Mouse (Mus musculus) brain, embryonic 14.5 days (tissue): ENCODE measurements around the gene Rbfox3. TPM values are rescaled to one million over a fixed set of nuclear protein-coding genes. Genes with fewer than 3 reads are reported as not detected.
A peak's percentile ranks its signal among the peaks of the same experiment; 100 is the strongest.

Experiments
- DNase-seq: peaks from one replicate; pipeline ENCODE4 v3.0.0-alpha.2; 2011; ENCODE audit warnings: low read depth
- CTCF ChIP-seq: fragments of 200-500 bp; IDR thresholded peaks from 2 replicates; pipeline ENCODE4 v1.5.1; 2012; ENCODE audit warnings: inconsistent platforms, mild to moderate bottlenecking, moderate library complexity, borderline replicate concordance; ENCODE audit not compliant: insufficient read depth, insufficient read length; ENCODE audit errors: extremely low read depth
- POLR2A ChIP-seq: fragments of 200-500 bp; IDR thresholded peaks from 2 replicates; pipeline ENCODE4 v1.6.1; 2012; ENCODE audit warnings: mild to moderate bottlenecking, inconsistent platforms, borderline replicate concordance; ENCODE audit not compliant: poor library complexity, insufficient read depth, insufficient read length, severe bottlenecking; ENCODE audit errors: extremely low read depth
- polyA plus RNA-seq: library from polyadenylated mRNA; depleted of rRNA; stranded (reverse); fragments of >200 nt; gene quantifications from 2 replicates; pipeline ENCODE4 v1.2.3, GENCODE M21; 2012

Rbfox3 gene
- polyA plus RNA-seq, 1 experiment, result 37.6 TPM

DNA sequence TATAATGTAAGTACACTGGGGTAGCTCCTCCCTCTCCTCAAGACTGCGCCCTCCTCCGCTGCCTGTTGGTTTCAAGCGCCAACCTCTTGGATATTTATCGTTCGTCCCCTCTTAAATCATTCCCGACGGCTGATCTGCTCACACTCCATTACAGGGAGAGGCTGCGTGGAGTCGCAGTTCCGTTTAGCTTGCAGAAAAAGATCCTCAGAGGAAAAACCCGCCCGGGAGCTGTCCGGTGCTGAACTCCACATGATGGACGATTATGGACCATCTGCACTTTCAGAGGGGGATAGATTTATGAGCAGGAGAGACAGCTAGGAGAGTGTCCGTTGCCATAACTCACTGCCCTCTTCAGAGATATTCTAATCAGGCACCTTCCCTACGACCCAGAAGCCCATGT, 226.0 kb downstream of the Rbfox3 start:
- no peak for TF ChIP-seq CTCF
- TF ChIP-seq POLR2A, result no peak
- DNase-seq, result peak; percentile 38

DNA sequence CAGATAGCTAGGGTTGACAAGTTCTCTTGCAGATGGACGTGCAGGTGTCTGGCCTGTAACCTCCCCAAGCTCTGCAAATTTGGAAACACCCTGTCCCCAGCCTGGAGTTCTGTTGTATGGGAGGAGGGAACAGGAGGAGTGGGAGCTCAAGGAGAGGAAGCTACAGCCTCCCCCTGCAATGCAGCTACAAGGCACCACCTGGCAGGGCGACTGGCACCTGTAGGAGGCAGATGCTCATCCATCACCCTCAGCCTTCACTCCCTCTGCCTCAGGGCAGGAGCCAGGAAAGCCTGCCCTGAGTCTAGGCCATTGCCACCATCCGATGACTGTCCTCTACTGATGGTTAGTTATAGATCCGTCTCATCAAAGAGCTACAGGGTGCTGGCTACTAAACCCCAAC, 226.7 kb downstream of the Rbfox3 start:
- TF ChIP-seq POLR2A (no peak), CTCF (no peak)
- no peak for DNase-seq

DNA sequence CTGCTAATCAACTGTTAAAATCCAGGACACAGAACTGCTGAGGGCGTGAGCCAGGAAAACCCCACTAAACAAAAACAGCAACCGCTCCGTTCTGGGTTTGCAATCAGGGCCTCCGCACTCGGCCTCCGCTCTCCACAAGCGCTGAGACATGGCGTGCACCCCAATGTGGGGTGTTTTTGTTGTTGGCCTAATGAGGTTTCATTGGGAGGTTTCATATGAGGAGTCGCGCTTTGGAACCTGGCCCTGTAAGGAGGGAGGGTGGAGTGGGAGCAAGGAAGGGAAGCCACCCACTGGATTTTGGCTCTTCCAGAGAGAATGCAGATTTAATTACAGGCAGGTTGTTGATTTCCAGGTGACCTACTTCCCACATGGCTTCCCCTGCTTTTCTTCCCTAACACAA, 230.7 kb downstream of the Rbfox3 start:
- TF ChIP-seq POLR2A, result no peak
- TF ChIP-seq CTCF, result no peak
- no peak for DNase-seq

DNA sequence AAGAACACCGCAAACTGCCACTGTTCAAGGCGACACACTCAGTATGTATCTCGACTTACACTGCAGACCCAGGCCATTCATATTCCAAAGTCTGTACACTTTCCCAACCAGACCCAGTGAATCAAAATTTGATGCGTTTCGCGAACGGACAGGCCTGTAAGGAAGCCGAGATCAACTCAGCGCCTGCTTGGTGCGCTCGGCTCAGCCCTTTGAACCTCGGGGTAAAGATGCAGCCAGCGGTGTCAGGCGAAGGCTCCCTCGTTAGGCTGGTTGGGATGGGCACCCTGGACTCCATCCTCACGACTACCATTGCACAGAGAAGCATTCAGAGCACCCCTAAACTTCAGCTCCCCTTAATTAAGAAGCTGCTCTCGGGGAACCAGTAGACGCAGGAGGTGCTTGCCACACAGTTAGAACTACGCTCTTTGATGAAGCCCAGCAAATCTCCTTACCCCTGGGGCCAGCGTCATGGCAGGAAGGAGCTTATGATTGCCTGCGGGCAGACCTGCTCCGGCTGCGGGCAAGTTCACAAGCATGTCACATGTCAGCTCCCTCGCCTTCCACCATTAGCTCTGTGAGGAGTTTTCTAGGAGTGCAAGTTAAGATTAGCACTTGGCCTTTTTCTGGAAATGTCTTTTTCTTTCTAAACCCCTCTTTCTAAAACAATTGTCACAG, 231.5 kb downstream of the Rbfox3 start:
- TF ChIP-seq POLR2A (no peak), CTCF (no peak)
- DNase-seq, result peak; percentile 61

DNA sequence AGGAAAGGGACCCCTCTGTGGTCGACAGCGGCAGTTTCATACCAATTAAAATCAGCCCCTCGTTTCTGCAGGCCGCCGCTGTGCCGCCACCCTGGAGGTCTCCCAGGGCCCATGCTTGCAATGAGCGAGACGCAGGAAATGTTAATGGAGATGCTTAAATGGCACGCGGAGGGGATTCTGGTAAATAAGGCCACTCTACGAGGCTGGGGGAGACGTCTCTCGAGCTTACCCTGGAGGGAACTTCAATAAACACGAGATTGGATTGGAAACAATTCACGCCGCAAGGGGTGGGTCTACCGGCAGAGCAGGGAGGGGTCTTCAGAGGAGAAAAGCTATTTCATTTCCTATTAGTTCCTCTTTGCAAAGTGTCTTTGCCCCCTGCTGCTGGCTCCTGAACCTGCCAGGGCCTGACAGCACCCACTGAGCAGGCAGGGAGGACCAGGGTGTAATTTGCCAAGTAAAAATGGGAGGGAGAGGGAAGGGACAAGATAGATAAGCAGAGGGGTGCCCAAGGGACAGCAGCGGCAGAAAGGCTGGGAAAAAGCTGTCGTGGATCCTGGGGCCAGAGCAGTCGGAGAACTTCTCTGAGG, 232.8 kb downstream of the Rbfox3 start:
- DNase-seq, result peak; percentile 66
- TF ChIP-seq CTCF (no peak), POLR2A (no peak)

DNA sequence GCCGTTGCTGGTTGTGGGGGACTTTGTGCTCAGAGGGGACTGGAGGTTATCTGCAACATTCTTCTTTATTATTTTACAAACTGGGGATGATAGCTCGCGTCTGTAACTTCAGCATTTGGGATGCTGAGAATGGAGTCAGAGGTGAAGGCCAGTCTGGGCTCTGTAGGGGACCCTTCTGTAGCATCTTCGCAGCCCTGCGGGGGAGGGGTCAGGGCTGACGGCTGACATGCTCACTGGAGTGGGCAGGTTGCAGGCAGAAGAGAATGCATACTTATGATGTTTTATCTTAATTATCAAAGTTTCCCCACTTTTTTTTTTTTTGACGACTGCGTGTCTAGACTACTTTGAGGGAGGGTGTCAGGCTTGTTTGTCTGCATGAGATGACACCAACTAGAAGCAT, 234.1 kb downstream of the Rbfox3 start:
- TF ChIP-seq CTCF (no peak), POLR2A (no peak)
- no peak for DNase-seq

DNA sequence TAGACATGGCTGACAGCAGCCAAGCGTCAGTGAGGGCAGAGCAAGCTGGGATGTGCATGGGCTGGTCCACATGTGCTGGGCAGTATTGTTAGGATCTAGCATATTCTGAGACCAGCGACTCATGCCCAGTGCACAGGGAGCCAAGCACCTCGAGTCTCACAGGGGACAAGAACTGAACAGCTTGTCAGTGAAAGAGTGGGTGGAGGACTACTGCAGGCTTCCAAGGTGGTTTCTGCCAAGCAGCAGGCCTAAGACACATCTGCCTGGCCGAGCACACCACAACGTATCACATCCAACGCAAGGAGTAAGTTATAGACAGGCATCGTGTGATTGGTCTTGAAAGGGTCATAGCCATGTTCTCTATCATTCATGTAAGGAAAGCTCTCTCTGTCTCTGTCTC, 235.0 kb downstream of the Rbfox3 start:
- no peak for DNase-seq
- no peak for TF ChIP-seq POLR2A
- no peak for TF ChIP-seq CTCF

DNA sequence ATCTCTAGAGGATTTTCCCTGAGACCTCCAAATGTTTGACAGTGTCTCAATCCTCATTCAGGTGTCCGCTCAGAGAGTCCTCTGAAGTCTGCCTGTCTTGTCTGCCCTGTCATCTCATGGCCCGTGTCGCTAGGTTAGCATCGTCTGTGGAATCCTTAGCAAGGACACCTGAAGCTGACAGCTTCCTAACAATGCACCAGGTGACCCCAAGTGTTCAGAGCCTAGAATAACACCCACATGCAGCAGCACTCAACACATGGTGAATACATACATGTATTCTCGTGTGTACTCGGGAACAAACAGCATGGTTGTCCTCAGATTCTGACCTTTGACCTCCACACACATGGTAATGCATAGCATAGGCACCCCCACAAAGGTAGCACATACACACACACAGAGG, 239.4 kb downstream of the Rbfox3 start:
- no peak for DNase-seq
- TF ChIP-seq CTCF (peak; percentile 8; the same call in 1 of the 2 replicates), POLR2A (no peak)

DNA sequence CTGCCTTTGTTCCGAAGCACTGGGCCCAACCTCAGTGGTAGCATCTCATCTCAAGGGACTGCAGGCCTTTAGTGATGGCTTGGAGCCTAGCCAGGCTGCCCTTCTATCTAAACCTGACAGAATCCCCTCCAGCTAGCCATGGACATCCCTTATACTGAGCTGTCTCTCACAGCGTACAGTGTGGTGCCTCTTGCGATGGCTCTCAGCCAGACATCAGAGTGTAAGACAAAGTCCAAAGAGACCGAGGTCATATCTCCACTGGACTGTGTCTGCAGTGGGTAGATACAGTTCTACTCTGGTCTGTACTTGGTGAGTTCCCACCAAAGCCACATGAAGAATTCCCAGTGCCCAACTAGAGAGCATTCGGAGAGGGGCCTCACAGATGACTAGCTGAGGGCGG, 240.2 kb downstream of the Rbfox3 start:
- TF ChIP-seq POLR2A, result no peak
- TF ChIP-seq CTCF, result no peak

DNA sequence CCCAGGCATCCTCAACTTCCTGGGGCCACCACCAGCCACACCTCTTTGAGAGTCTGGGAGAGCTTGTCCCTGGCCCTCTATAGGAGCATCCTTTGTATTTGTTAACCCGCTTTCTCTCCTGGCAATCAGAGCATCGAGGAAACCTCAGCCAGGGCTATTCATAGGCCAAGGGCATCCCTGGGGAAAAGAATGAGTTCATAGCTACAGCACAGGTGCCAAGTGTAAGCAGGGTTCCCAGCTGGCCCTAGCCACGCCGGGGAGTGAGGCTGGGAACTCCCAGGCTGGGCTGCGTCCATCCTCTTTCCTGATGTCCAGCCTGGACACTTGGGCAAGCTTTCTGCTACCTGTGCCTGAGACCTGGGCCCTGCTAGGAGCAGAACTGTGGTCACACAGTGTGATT, 241.6 kb downstream of the Rbfox3 start:
- no peak for TF ChIP-seq CTCF
- TF ChIP-seq POLR2A, result no peak
- peak; percentile 49 for DNase-seq

More for the DNA sequence above, 240.2 kb downstream of the Rbfox3 start:
- no peak for DNase-seq

DNA sequence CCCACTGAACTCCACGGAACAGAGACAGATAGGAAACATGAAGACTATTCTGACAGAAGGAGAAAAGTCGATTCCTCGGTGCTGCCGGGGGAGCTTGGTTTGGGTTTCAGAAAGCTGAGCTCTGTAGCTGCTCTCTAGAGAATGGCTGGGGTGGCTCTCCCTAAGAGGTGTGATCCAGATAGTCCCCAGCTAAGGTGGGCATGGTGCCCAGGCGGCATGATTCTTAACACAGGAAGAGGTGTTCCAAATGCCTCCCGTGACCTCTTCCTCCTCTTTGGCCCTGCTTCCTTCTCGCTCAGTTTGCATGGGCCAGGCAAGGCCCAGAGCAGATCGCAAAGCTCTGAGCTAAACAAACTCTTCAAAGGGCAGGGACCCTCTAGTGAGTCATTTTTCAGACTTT, 243.0 kb downstream of the Rbfox3 start:
- DNase-seq, result no peak
- TF ChIP-seq CTCF, result no peak
- no peak for TF ChIP-seq POLR2A

DNA sequence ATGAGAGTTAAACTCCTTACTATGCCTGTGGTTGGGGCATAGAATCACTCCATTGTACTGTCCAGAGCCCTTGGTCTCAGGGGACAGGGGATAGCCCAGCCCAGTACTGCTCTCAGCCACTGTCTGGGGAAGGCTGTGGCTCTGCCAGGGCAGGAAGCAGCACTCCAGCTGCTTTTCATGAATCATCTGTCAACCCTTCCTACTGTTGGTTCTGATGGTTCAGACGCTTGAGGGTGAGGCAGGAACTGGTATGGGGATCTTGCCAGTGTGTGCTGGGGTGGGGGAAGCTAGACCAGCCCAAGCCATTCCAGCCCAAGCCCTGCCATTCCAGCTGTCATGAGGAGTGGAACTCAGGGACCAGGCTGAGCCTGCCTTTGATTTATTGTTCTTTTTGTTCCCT, 243.5 kb downstream of the Rbfox3 start:
- TF ChIP-seq POLR2A (no peak), CTCF (no peak)
- no peak for DNase-seq
